Mouse (Mus musculus) spleen, postnatal 10 days (tissue): ENCODE results near the gene Tox2.

Source experiments
- DNase-seq, 2 experiments: peaks; one replicate each; pipeline ENCODE4 v3.0.0; 2021 to 2022; ENCODE audit warnings: low spot score in 2 of 2

The Tox2 gene

DNA sequence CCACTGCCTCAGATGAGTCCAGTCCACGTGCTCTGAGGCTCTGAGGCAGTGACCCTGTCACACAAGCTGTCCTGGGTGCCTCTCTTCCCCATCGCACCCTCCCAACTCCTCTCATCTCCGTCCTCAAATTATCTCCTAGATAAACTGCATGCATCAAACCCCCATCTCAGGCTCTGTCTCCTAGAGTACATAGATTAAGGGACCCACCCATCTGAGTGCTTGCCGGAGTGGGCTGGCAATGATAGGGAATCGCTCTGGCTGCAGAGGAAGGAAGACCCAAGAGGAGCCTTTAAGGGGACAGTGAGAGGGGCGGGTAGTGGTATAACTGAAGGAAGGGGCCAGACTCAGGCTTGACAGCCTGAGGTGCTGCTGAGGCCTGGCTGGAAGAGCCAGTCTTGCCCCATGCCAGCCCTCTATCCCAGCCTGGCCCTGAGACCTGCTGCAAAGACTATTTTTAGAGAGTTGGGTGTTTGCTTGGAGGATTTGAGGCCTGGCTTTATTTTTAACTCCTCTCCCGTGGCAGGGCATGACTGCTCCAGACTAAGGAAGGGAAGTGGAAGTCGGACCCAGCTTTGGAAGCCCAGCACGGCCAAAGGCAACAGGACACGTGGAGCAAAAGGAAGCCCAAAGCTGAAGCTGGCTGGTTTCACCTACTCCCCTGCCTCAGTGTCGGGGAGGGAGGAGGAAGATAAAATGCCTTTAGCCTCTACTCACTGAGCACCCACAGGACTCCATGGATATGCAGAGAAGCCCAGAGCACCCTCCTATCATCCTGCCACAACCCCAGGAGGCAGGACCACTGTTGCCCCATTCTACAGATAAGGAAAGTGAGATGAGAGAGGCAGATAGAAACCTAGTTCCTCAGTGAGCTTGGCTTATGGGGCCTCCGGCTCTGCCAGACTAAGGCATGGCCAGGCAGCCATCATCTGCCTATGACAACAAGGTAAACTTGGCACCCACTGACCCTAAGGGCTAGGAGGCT is 160.3 kb downstream of the Tox2 start:
- no peak for DNase-seq

DNA sequence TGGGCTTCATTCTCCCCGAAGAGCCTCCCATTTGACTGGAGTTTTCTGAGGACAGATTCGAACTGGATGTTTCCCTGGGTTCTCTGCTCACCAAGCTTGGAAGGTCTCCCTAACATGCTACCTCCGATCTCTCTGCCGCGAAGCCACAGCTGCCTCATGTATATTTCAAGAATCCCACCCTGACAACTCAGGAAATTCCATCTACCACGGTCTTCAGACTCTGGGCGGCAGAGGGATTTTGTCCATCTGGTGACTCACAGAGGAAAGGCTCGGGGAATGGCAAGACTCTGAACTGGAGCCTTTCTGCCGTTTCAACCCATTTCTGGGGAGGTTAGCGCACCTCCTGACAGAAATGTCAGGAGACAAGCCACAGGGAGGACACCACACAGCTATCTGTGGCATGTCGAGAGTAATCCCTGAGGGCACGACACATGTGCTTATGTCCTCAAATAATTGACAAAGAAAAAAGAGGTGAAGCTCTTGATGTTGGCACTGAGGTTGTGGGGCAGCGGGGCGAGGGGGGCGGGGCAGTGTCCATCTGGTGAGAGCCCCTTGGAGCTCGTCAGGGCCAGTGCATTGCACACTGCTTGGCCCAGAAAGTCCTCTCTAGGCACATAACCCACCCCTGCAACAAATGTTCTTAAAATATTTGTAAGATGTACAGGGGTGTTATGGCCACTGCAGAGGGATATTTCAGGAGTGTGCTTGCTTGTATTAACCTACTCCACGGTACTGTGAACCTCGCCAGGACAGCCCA is 162.0 kb downstream of the Tox2 start:
- DNase-seq = no peak

DNA sequence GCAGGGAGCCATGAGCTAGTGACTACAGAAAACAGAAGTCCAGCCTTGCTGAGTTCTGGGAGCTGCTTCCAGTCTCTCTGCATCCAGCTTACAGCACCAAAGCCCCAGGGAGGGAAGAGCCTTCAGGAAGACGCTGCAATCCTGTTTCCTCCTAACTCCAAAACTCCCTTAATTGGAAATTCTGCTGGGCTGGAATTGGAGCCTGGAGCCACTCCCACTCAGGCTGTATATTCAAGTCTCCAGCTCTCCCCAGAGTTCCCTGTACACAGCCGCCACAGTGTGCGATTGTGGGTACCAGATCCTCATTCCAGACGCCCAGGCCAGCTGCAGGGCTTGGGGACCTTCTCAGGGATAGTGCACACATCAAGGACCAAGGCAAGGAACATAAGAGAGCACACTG is 167.2 kb downstream of the Tox2 start:
- DNase-seq = no peak

DNA sequence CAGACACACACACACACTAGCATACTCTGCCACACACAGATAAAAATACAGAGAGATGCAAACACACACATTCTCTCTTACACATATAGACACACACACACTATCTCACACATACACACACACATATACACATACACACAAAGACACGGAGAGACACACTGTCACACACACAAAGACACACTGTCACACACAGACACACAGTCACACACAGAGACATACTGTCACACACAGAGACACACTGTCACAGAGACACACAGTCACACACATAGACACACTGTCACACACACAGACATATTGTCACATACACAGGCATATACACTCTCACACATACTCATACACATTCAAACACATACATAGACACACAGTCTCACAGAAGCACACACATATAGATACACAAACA is 169.7 kb downstream of the Tox2 start:
- no peak for DNase-seq
